Mouse (Mus musculus): Measurements from ENCODE around the gene Irgm1. TPM values are rescaled to one million over a fixed set of nuclear protein-coding genes. Genes with fewer than 3 reads are reported as not detected.
A peak's percentile ranks its signal among the peaks of the same experiment; 100 is the strongest.
"Not testable (repeated sequence)": the region's sequence is repeated elsewhere in the genome, so short reads cannot be mapped to it uniquely, and the experiment has no call there.

The Irgm1 gene
- polyA plus RNA-seq, 1 experiment, result 20.0 TPM

DNA sequence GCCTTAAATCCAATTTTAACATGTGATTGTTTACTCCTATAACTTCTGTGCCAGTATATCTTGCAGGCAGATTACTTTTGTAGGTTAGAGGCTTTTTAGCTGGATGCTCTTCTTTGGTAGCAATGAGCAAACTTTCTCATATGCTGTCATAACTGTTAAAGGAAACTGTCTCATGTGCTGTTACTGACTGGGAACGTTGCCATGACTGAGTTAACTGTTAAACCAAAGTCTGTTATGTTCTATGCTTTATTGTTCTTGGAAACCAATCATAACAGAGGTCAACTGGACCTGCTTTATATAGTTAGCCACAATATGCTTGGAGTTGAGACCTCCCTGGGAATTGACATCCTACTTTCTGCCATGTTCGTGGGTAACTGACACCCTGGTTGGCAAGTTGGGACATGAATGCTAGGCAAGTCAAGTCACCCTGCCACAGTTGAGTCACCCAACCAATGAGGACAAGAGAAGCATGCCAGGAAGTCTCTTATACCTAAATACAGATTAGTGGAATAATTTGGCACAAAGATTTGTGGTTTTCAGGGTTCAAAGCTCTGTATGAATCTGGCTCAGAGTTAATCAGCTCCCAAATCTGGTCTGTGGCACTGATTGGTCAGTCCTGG lies 27.4 kb upstream of the Irgm1 start:
- TF ChIP-seq CTCF (IDR thresholded peaks at IDR 0.05; ENCODE audit: borderline replicate concordance, control insufficient read depth, extremely low read depth, insufficient read depth, low read length, poor library complexity) (no peak), POLR2A (IDR thresholded peaks at IDR 0.05; ENCODE audit: control insufficient read depth, extremely low read depth, insufficient read depth, low read length, poor library complexity) (no peak)
- no peak overlapping the region for H3K27ac ChIP-seq (ENCODE audit: control insufficient read depth, insufficient read depth, low read length)
- H3K36me3 ChIP-seq (ENCODE audit: control insufficient read depth, insufficient read depth, low read length), result no peaks in the 10 kb centered on the region
- no peak overlapping the region for H3K4me3 ChIP-seq (ENCODE audit: control insufficient read depth, insufficient read depth, low read length)
- no peak for DNase-seq
- no peaks in the 10 kb centered on the region for H3K27me3 ChIP-seq (ENCODE audit: control insufficient read depth, insufficient read depth, low read length)
- WGBS, result 53% methylated on average over 2 of the region's 2 CpGs
- no peaks in the 10 kb centered on the region for H3K4me1 ChIP-seq (replicated peaks; ENCODE audit: control insufficient read depth, insufficient read depth, low read length)

DNA sequence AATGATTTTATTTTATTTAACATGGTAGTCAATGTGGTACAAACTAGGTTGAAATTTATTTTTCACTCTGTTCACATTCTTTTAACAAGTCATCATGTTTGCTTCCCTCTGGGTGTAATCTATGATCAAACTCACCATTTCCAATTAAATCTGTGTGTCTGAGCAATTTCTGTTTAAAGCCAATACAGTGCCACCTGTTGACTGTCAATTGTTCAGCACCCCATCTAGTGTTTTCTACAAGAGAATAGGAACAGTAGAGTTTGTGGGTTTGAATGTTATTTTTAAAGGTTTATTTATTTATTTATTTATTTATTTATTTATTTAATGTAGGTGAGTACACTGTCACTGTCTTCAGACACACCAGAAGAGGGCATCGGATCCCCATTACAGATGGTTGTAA lies 5.2 kb upstream of the Irgm1 start:
- 95% methylated on average over 1 of the region's 1 CpGs for WGBS
- DNase-seq, result no peak
- H3K27me3 ChIP-seq (ENCODE audit: control insufficient read depth, insufficient read depth, low read length), result no peaks in the 10 kb centered on the region
- peaks cover 6% of the 10 kb centered on the region for H3K4me1 ChIP-seq (replicated peaks; ENCODE audit: control insufficient read depth, insufficient read depth, low read length)
- no peak for TF ChIP-seq CTCF (IDR thresholded peaks at IDR 0.05; ENCODE audit: borderline replicate concordance, control insufficient read depth, extremely low read depth, insufficient read depth, low read length, poor library complexity)
- TF ChIP-seq POLR2A (IDR thresholded peaks at IDR 0.05; ENCODE audit: control insufficient read depth, extremely low read depth, insufficient read depth, low read length, poor library complexity), result no peak
- no peak overlapping the region for H3K27ac ChIP-seq (ENCODE audit: control insufficient read depth, insufficient read depth, low read length)
- no peaks in the 10 kb centered on the region for H3K36me3 ChIP-seq (ENCODE audit: control insufficient read depth, insufficient read depth, low read length)
- no peak overlapping the region for H3K4me3 ChIP-seq (ENCODE audit: control insufficient read depth, insufficient read depth, low read length)

DNA sequence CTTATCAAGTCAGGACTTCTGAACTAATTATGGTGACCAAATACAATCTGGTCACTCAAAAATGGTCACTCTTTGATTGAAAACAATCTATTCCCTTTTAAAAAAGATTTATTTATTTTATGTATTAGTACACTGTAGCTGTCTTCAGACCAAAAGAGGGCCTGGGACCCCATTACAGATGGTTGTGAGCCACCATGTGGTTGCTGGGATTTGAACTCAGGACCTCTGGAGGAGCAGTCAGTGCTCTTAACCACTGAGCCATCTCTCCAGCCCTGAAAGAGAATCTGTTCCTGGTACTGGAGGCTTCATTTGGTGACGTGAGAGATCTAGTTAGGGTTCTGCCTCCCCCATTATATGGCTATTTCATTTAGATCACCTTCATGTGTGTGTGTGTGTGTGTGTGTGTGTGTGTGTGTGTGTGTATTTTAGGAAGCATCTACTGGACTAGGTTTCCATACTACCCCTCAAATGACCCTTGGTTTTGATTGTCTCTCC lies 3.9 kb upstream of the Irgm1 start:
- 91% methylated on average over 1 of the region's 1 CpGs for WGBS
- H3K4me1 ChIP-seq (replicated peaks; ENCODE audit: control insufficient read depth, insufficient read depth, low read length); H3K27ac ChIP-seq (ENCODE audit: control insufficient read depth, insufficient read depth, low read length); H3K4me3 ChIP-seq (ENCODE audit: control insufficient read depth, insufficient read depth, low read length); H3K36me3 ChIP-seq (ENCODE audit: control insufficient read depth, insufficient read depth, low read length); DNase-seq; H3K27me3 ChIP-seq (ENCODE audit: control insufficient read depth, insufficient read depth, low read length): not testable (repeated sequence)

DNA sequence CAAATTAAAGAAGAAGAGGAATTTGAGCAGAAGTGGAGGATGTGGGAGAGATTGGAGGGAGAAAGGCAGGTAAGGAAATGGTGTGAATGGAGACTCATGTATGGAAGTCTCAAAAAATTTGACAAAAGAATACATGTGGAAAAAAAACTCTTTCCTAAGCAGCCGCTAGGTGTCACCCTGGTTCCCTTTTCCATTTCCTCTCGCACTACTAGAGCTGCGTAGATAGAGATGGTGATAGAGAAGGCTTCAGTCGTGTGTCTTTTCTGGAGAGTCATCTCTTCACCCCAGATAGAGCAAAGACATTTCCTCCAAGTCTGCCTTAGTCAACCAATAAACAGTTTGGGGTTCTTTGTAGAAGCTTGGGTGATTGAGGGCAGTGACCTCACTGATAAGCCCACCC lies 3.0 kb upstream of the Irgm1 start:
- Histone ChIP-seq H3K4me1 (replicated peaks; ENCODE audit: control insufficient read depth, insufficient read depth, low read length) (peaks cover 11% of the 10 kb centered on the region), H3K4me3 (ENCODE audit: control insufficient read depth, insufficient read depth, low read length) (no peak overlapping the region), H3K27me3 (ENCODE audit: control insufficient read depth, insufficient read depth, low read length) (no peaks in the 10 kb centered on the region), H3K36me3 (ENCODE audit: control insufficient read depth, insufficient read depth, low read length) (no peaks in the 10 kb centered on the region), H3K27ac (ENCODE audit: control insufficient read depth, insufficient read depth, low read length) (no peak overlapping the region)
- WGBS, result under 1% methylated on average over 4 of the region's 4 CpGs
- TF ChIP-seq POLR2A (IDR thresholded peaks at IDR 0.05; ENCODE audit: control insufficient read depth, extremely low read depth, insufficient read depth, low read length, poor library complexity) (no peak), CTCF (IDR thresholded peaks at IDR 0.05; ENCODE audit: borderline replicate concordance, control insufficient read depth, extremely low read depth, insufficient read depth, low read length, poor library complexity) (no peak)
- peak; percentile 74 for DNase-seq

DNA sequence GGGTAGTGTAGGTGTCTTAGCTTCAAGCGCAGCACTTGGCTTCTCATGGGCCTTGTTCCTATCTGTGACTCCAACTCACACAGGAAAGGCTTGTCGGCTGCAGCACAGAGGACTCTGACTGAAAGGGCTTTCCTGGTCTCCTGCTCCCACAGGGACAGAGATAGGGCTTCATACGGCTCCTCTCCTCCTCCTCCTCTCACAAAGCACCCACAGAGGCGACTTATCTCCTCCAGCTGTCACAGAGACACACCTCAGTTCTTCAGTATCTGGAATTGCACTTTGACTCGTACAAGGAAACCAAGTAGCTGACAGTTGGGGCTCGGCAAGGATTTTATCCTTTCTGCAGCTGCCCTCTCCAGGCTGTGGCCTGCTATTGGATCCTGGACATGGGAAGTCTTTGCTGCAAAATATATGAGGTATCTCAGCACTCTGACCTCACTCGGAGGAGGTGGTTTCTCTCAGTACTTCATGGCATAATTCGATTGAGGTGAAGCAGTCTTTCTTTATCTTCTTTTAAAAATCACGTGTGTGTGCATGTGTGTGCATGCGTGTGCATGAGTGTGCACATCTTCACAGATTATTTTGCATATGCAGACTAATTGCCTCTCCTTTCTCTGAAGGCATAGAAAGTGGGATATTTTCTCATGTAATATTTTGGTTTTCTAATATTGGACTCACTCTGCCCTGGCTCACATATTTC lies 2.3 kb upstream of the Irgm1 start:
- TF ChIP-seq POLR2A (IDR thresholded peaks at IDR 0.05; ENCODE audit: control insufficient read depth, extremely low read depth, insufficient read depth, low read length, poor library complexity), result no peak
- TF ChIP-seq CTCF (IDR thresholded peaks at IDR 0.05; ENCODE audit: borderline replicate concordance, control insufficient read depth, extremely low read depth, insufficient read depth, low read length, poor library complexity), result no peak
- H3K4me3 ChIP-seq (ENCODE audit: control insufficient read depth, insufficient read depth, low read length), result no peak overlapping the region
- peak overlapping the region; percentile 0; the same call in 1 of the 2 replicates for H3K27ac ChIP-seq (ENCODE audit: control insufficient read depth, insufficient read depth, low read length)
- no peak for DNase-seq
- H3K36me3 ChIP-seq (ENCODE audit: control insufficient read depth, insufficient read depth, low read length), result no peaks in the 10 kb centered on the region
- H3K4me1 ChIP-seq (replicated peaks; ENCODE audit: control insufficient read depth, insufficient read depth, low read length), result peaks cover 14% of the 10 kb centered on the region
- WGBS, result 88% methylated on average over 10 of the region's 10 CpGs
- no peaks in the 10 kb centered on the region for H3K27me3 ChIP-seq (ENCODE audit: control insufficient read depth, insufficient read depth, low read length)

DNA sequence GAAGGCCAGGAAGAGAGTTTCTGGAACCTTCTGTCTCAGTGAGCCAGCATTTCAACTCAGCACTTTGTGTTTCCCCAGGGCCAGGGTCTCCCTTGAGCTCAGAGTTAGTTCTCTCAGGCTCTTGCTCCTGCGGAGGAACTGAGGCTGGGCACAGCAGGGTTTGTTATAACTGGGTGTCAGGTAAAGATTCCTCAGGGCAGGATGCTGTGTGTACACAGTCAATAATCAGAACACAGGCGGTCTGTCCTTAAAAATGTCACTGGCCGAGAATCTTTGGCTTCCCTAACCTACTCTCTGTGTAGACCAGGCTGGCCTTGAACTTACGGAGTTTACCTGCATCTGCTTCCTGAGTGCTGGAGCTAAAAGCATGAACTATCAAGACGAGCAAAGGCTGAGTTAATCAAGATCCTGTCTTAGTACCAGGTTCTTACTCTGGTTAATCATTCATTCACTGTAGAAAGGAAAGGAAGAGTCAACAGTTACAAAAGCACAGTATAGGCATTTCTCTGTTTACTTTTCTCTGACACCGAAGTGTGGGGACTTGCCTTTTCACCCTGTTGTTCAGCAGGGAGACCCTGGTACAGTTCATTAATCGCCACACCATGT lies 1.3 kb upstream of the Irgm1 start:
- Histone ChIP-seq H3K4me3 (ENCODE audit: control insufficient read depth, insufficient read depth, low read length) (no peak overlapping the region), H3K36me3 (ENCODE audit: control insufficient read depth, insufficient read depth, low read length) (no peaks in the 10 kb centered on the region), H3K4me1 (replicated peaks; ENCODE audit: control insufficient read depth, insufficient read depth, low read length) (peaks cover 18% of the 10 kb centered on the region), H3K27ac (ENCODE audit: control insufficient read depth, insufficient read depth, low read length) (peak overlapping the region; percentile 97), H3K27me3 (ENCODE audit: control insufficient read depth, insufficient read depth, low read length) (no peaks in the 10 kb centered on the region)
- TF ChIP-seq CTCF (IDR thresholded peaks at IDR 0.05; ENCODE audit: borderline replicate concordance, control insufficient read depth, extremely low read depth, insufficient read depth, low read length, poor library complexity) (no peak), POLR2A (IDR thresholded peaks at IDR 0.05; ENCODE audit: control insufficient read depth, extremely low read depth, insufficient read depth, low read length, poor library complexity) (no peak)
- DNase-seq, result peak; percentile 22
- WGBS, result 78% methylated on average over 7 of the region's 7 CpGs

Data from thymus, adult 2 months (tissue).